Mouse (Mus musculus) C2C12 (cell line): ENCODE measurements at regions not wholly inside any gene's neighbourhood (a gene's known extent, or its start where the extent isn't known, plus 50 kb on each side); places are given as distances from the start of the nearest gene placed in this dataset.

Experiments used
- H3K27me3 ChIP-seq: one replicate; pipeline ENCODE4 v1.6.1; 2011; ENCODE audit not compliant: control insufficient read depth, insufficient read depth, insufficient read length
- H3K36me3 ChIP-seq: one replicate; pipeline ENCODE4 v1.6.1; 2011; ENCODE audit not compliant: control insufficient read depth, insufficient read depth
- H3K4me3 ChIP-seq: one replicate; pipeline ENCODE4 v1.5.1; 2011; ENCODE audit warnings: mild to moderate bottlenecking, control low read depth; ENCODE audit not compliant: poor library complexity, insufficient read depth, severe bottlenecking
- H3K79me2 ChIP-seq: one replicate; pipeline ENCODE4 v1.6.1; 2011; ENCODE audit not compliant: control insufficient read depth, insufficient read depth
- H3K79me3 ChIP-seq: one replicate; pipeline ENCODE4 v1.6.1; 2011; ENCODE audit warnings: low read depth, control low read depth
- H3ac ChIP-seq: one replicate; pipeline ENCODE3; 2011; ENCODE audit warnings: low read depth; ENCODE audit not compliant: control insufficient read depth, insufficient read length
- CEBPB ChIP-seq: IDR thresholded peaks from one replicate; pipeline ENCODE4 v1.6.1; 2011; ENCODE audit warnings: low read depth, mild to moderate bottlenecking, control low read depth, moderate library complexity
- CTCF ChIP-seq: IDR thresholded peaks from one replicate; pipeline ENCODE4 v1.5.1; 2011; ENCODE audit not compliant: control insufficient read depth, insufficient read depth, insufficient read length
- FOSL1 ChIP-seq: IDR thresholded peaks from one replicate; pipeline ENCODE4 v1.8.0; 2011; ENCODE audit warnings: mild to moderate bottlenecking, low read length; ENCODE audit not compliant: poor library complexity, insufficient read depth, severe bottlenecking
- MAX ChIP-seq: IDR thresholded peaks from one replicate; pipeline ENCODE4 v1.6.1; 2011; ENCODE audit warnings: mild to moderate bottlenecking, control low read depth
- MYOD1 ChIP-seq: IDR thresholded peaks from one replicate; pipeline ENCODE4 v1.6.1; 2011; ENCODE audit warnings: low read depth; ENCODE audit not compliant: control insufficient read depth, insufficient read length
- MYOG ChIP-seq: IDR thresholded peaks from one replicate; pipeline ENCODE4 v1.6.1; 2011; ENCODE audit not compliant: control insufficient read depth, insufficient read length; ENCODE audit errors: extremely low read depth
- USF1 ChIP-seq: IDR thresholded peaks from one replicate; pipeline ENCODE4 v1.6.1; 2011; ENCODE audit warnings: low read depth, mild to moderate bottlenecking, control low read depth, moderate library complexity

DNA sequence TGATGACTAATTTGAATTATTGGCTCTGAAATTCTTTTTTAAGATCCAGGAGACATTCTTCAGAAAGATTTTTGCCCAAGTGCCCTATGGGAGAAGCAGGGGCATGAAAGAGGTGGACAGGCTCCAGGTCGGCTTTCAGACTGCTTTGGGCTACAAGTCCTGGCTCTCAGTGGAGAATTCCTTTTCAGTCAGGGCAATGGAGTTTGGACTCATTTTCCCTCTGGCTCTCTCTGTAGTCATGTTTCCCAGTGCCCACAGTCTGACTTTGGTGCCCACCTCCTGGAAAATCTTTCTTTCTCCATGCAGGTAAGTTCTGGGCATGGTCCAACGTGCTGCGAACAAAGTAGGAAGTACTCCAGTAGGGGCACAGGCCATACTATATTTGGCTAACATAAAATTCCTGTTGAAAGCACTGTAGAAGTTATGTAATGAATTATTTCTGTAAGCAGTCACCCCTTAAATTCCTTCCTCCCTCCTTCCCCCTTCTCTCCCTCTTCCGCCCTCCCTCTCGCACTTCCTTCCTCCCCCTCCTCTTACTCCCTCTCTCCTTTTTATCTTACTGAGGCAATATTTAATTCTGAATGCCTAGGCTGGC is 57.7 kb upstream of the Tcf21 start:
- no peak for TF ChIP-seq MYOG
- TF ChIP-seq CTCF = no peak
- TF ChIP-seq MAX = no peak
- no peak for TF ChIP-seq FOSL1
- no peak for TF ChIP-seq MYOD1
- no peak for TF ChIP-seq USF1
- no peak for TF ChIP-seq CEBPB
- no peak overlapping the region for H3ac ChIP-seq
- H3K79me2 ChIP-seq = no peaks in the 10 kb centered on the region
- H3K79me3 ChIP-seq = no peaks in the 10 kb centered on the region
- H3K4me3 ChIP-seq = no peak overlapping the region
- no peaks in the 10 kb centered on the region for H3K36me3 ChIP-seq
- peaks cover 22% of the 10 kb centered on the region for H3K27me3 ChIP-seq

GRCm38 (mm10) chr10:22877028-22877427 is 57.1 kb upstream of the Tcf21 start:
- Histone ChIP-seq H3K4me3 (no peak overlapping the region), H3K79me3 (no peaks in the 10 kb centered on the region), H3K27me3 (peaks cover 23% of the 10 kb centered on the region), H3K79me2 (no peaks in the 10 kb centered on the region), H3K36me3 (no peaks in the 10 kb centered on the region), H3ac (no peak overlapping the region)
- TF ChIP-seq CEBPB (no peak), USF1 (no peak), MYOD1 (no peak), MYOG (no peak)

- H3K79me3 ChIP-seq = no peaks in the 10 kb centered on the region
- H3K27me3 ChIP-seq = peaks cover 23% of the 10 kb centered on the region
- no peaks in the 10 kb centered on the region for H3K79me2 ChIP-seq
- no peak overlapping the region for H3ac ChIP-seq
- no peak overlapping the region for H3K4me3 ChIP-seq
- no peaks in the 10 kb centered on the region for H3K36me3 ChIP-seq
- TF ChIP-seq CEBPB (no peak), MYOG (no peak), CTCF (no peak)
Measured at GRCm38 (mm10) chr10:22875675-22876074, 55.7 kb upstream of the Tcf21 start.

- Histone ChIP-seq H3K79me3 (no peaks in the 10 kb centered on the region), H3K36me3 (no peaks in the 10 kb centered on the region), H3ac (no peak overlapping the region), H3K79me2 (no peaks in the 10 kb centered on the region), H3K4me3 (no peak overlapping the region), H3K27me3 (peaks cover 20% of the 10 kb centered on the region)
- TF ChIP-seq MYOG = no peak
- TF ChIP-seq CTCF = no peak
- no peak for TF ChIP-seq MYOD1
- TF ChIP-seq MAX = no peak
- TF ChIP-seq CEBPB = no peak
- no peak for TF ChIP-seq FOSL1
- TF ChIP-seq USF1 = no peak
Measured at GRCm38 (mm10) chr10:22875181-22875580, 55.2 kb upstream of the Tcf21 start.
